Mouse (Mus musculus): Measurements from ENCODE around the gene Src.

Src gene

GRCm38 (mm10) chr2:157519452-157519851 is 101.2 kb downstream of the Src start:
- in situ Hi-C loops (cut with MboI; ENCODE audit: low sequenced_read_pairs): no loop called here

- in situ Hi-C loops (cut with MboI; ENCODE audit: low sequenced_read_pairs): no loop called here
Measured at GRCm38 (mm10) chr2:157520496-157520895, 102.3 kb downstream of the Src start.
